Mouse (Mus musculus) megakaryocyte, embryonic 14.5 days (primary cell): ENCODE data around the gene Gm20388.

Source experiments
- FLI1 ChIP-seq: IDR thresholded peaks from 2 replicates; pipeline ENCODE4 v1.6.1; 2012; ENCODE audit warnings: low read length, inconsistent platforms, mixed read lengths
- GATA1 ChIP-seq: IDR thresholded peaks from 3 replicates; pipeline ENCODE4 v1.6.1; 2012; ENCODE audit warnings: mixed read lengths, low read length, inconsistent platforms, borderline replicate concordance

- no peak for TF ChIP-seq GATA1
- TF ChIP-seq FLI1, result no peak
Observed at GRCm38 (mm10) chr8:120412357-120412756, 501.7 kb downstream of the Gm20388 start.
